Mouse (Mus musculus): ENCODE measurements around the gene M6pr. TPM values are rescaled to one million over a fixed set of nuclear protein-coding genes. Genes with fewer than 3 reads are reported as not detected.

M6pr gene
- 42.2 and 42.3 TPM in 2 replicates for polyA plus RNA-seq (2012; rRNA removed)

DNA sequence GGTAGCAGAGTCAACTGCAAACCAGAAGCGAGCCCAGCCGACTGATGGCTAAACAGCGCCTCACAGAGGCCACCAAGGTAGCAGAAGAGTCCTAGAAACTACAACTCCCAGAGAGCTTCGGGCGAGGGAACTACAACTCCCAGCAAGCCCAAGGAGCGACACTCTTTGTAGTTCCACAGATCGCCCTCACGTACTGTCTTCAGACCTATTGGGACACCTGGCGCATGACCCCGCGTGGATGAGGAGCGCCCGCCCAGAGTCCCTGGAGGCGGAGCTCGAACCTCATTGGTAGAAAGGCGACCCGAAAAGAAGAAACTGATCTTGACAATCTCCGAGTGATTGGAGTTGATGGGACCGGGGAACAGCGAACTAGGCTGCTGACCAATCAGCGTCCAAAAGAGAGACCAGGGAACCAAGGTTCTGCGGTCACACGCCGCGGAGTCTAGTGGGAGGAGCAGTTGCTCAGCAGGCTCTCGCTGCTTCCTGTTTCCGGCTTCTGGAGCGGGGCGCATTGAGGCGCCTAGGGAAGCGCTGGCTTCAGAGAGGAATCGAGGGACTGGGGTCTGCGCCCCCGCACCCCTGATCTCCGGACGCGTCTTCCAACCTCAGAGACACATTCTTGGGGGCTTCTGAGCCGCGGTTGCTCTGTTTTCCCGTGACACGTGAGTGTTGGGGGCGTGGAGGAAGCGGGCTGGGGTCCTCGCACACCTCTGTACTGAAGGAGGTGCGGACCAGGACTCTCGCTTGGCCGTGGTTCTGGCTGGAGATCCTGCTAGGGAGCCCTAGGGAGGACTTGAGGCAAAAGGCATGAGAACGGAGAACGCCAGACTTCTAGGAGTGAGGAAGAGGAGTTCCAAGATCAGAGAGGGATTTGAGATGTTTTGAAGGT, at the start of gene M6pr:
TSS of gene M6pr (plus strand) at position 216 of the 889 bp plus-strand sequence.

GRCm38 (mm10) chr6:122282782-122283181, 25.7 kb upstream of the M6pr start, which contains the start of gene Klrg1:
Gene Klrg1 (minus strand): TSS chr6:122282882.

DNA sequence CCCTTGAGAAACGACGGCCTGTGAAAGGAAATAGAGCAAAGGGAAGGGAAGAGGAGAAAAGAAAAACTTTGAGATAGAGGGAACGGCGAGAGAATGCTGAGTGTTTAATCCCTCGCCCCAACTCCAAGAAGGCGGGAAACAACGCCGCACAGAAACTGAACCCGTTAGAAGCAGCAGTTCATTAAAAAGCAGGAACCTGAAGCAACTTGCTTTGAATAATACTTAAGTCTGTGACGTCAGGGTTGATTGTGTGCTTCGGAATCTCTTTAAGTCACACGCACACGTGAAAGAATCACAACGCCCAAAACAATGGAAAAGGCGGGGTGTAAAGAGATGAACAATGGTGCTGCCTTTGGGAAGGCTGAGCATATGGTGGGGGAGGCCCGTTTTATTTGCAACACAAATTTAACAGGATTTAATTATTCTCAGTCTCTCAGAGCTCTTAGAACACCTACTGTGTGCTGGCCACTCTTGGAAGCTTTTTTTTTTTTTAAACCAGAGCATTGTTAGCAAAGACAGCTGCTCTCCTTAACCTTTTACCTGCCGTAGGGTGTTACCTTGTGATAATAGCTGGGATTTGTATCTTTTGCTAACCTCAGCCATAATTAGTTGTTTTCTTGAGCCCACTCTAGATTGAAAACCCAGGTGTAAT, 32.0 kb downstream of the M6pr start, which contains the start of gene Phc1:
TSS of gene Phc1 (minus strand) at position 213 of the 652 bp plus-strand sequence.

Other genes with a start within 250 kb of the M6pr start
- gene Klrg1, start 25.8 kb upstream of the M6pr start, polyA plus RNA-seq (2012; rRNA removed) = 0.64 and 0.78 TPM in 2 replicates
- gene Phc1, start 31.8 kb downstream of the M6pr start, polyA plus RNA-seq (2012; rRNA removed) = 83.3 and 87.8 TPM in 2 replicates
- gene Rimklb, start 190.0 kb downstream of the M6pr start, polyA plus RNA-seq (2012; rRNA removed) = 173 and 174 TPM in 2 replicates
- gene Mfap5, start 197.1 kb downstream of the M6pr start, polyA plus RNA-seq (2012; rRNA removed) = 3.1 and 4.7 TPM in 2 replicates
- gene Aicda, start 245.1 kb downstream of the M6pr start, polyA plus RNA-seq (2012; rRNA removed) = 0.21 and 0.27 TPM in 2 replicates

Measured in central nervous system, embryonic 18 days (tissue).